Mouse (Mus musculus) small intestine, adult 2 months (tissue): ENCODE measurements around the gene Ly6c1.
"Not testable (repeated sequence)": the region's sequence is repeated elsewhere in the genome, so short reads cannot be mapped to it uniquely, and the experiment has no call there.

ENCODE experiments used
- CTCF ChIP-seq: fragments of 200-500 bp; IDR thresholded peaks from 2 replicates; pipeline ENCODE4 v1.5.1; 2012; ENCODE audit warnings: low read depth, mild to moderate bottlenecking, control low read depth, inconsistent platforms, low read length, moderate library complexity, mixed read lengths; ENCODE audit not compliant: insufficient replicate concordance, insufficient read length; ENCODE audit errors: extremely low read depth
- POLR2A ChIP-seq: fragments of 200-500 bp; IDR thresholded peaks from 2 replicates; pipeline ENCODE4 v1.6.1; 2012; ENCODE audit warnings: low read depth, mild to moderate bottlenecking, control low read depth, inconsistent platforms, low read length, moderate library complexity

DNA sequence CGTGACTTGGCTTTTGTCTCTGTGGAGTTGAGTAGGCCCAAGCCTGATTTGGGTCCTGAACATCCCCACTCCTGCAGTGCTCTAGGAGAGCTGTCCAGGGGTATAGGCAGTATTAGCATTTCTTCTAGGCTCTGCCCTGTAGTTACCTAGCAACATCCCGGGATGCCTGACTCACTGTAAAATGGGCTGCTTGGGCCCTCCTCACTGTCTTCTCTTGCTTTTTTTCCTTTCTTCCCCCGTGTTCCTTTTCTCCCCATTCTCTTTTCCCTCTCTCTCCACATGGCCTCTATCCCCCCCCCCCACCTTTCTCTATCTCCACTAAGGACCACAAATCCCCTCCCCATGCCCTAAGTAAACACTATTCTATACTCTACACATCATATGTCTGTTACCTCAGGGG lies 2.5 kb upstream of the Ly6c1 start:
- TF ChIP-seq POLR2A, CTCF: not testable (repeated sequence)
